Mouse (Mus musculus) splenic B cell, adult 2 months (primary cell): Measurements from ENCODE around the gene Mapk8ip2.

Source experiments
- DNase-seq: peaks from one replicate; pipeline ENCODE4 v3.0.0-alpha.2; 2011; ENCODE audit warnings: low read depth, low spot score
- H3K27me3 ChIP-seq: 2 replicates; pipeline ENCODE4 v1.6.1; 2012; ENCODE audit warnings: mild to moderate bottlenecking, low read length, moderate library complexity, mixed read lengths; ENCODE audit not compliant: control insufficient read depth, poor library complexity, insufficient read depth, severe bottlenecking
- H3K36me3 ChIP-seq: 2 replicates; pipeline ENCODE4 v1.6.1; 2012; ENCODE audit warnings: mild to moderate bottlenecking, low read length, moderate library complexity, mixed read lengths; ENCODE audit not compliant: control insufficient read depth, poor library complexity, insufficient read depth, severe bottlenecking

Gene Mapk8ip2

GRCm38 (mm10) chr15:89463334-89464235 is 9.9 kb downstream of the Mapk8ip2 start:
- H3K27me3 ChIP-seq = no peaks in the 10 kb centered on the region
- no peaks in the 10 kb centered on the region for H3K36me3 ChIP-seq
- DNase-seq = peak; percentile 30

- DNase-seq = no peak
- Histone ChIP-seq H3K36me3 (no peaks in the 10 kb centered on the region), H3K27me3 (no peaks in the 10 kb centered on the region; the same call in 1 of the 2 replicates)
Measured at GRCm38 (mm10) chr15:89465052-89465451, 11.3 kb downstream of the Mapk8ip2 start.

GRCm38 (mm10) chr15:89468577-89468976 is 14.9 kb downstream of the Mapk8ip2 start:
- DNase-seq = peak; percentile 53
- no peaks in the 10 kb centered on the region; the same call in 1 of the 2 replicates for H3K36me3 ChIP-seq
- H3K27me3 ChIP-seq = no peaks in the 10 kb centered on the region; the same call in 1 of the 2 replicates

- DNase-seq = no peak
- Histone ChIP-seq H3K36me3 (no peaks in the 10 kb centered on the region; the same call in 1 of the 2 replicates), H3K27me3 (no peaks in the 10 kb centered on the region; the same call in 1 of the 2 replicates)
Measured at GRCm38 (mm10) chr15:89471476-89471875, 17.8 kb downstream of the Mapk8ip2 start.

GRCm38 (mm10) chr15:89473370-89473769 is 19.7 kb downstream of the Mapk8ip2 start:
- H3K36me3 ChIP-seq = no peaks in the 10 kb centered on the region; the same call in 1 of the 2 replicates
- DNase-seq = no peak
- H3K27me3 ChIP-seq = no peaks in the 10 kb centered on the region; the same call in 1 of the 2 replicates

- DNase-seq = no peak
- H3K27me3 ChIP-seq = no peaks in the 10 kb centered on the region; the same call in 1 of the 2 replicates
- H3K36me3 ChIP-seq = no peaks in the 10 kb centered on the region; the same call in 1 of the 2 replicates
Measured at GRCm38 (mm10) chr15:89473921-89474320, 20.2 kb downstream of the Mapk8ip2 start.

- DNase-seq = no peak
- Histone ChIP-seq H3K27me3 (no peaks in the 10 kb centered on the region; the same call in 1 of the 2 replicates), H3K36me3 (no peaks in the 10 kb centered on the region; the same call in 1 of the 2 replicates)
Measured at GRCm38 (mm10) chr15:89474596-89475292, 21.0 kb downstream of the Mapk8ip2 start.

GRCm38 (mm10) chr15:89475293-89475600 is 21.5 kb downstream of the Mapk8ip2 start:
- DNase-seq = no peak
- Histone ChIP-seq H3K27me3 (no peaks in the 10 kb centered on the region), H3K36me3 (no peaks in the 10 kb centered on the region; the same call in 1 of the 2 replicates)

GRCm38 (mm10) chr15:89475611-89476474 is 22.1 kb downstream of the Mapk8ip2 start:
- H3K36me3 ChIP-seq = no peaks in the 10 kb centered on the region; the same call in 1 of the 2 replicates
- peak; percentile 91 for DNase-seq
- H3K27me3 ChIP-seq = no peaks in the 10 kb centered on the region

GRCm38 (mm10) chr15:89476475-89476815 is 22.7 kb downstream of the Mapk8ip2 start:
- Histone ChIP-seq H3K36me3 (no peaks in the 10 kb centered on the region; the same call in 1 of the 2 replicates), H3K27me3 (no peaks in the 10 kb centered on the region)
- peak; percentile 50 for DNase-seq

GRCm38 (mm10) chr15:89477091-89477491 is 23.4 kb downstream of the Mapk8ip2 start, which contains the start of gene Arsa:
Gene Arsa, minus strand, starts transcription at chr15:89477425.
- no peaks in the 10 kb centered on the region; the same call in 1 of the 2 replicates for H3K36me3 ChIP-seq
- H3K27me3 ChIP-seq = no peaks in the 10 kb centered on the region
- DNase-seq = no peak

- Histone ChIP-seq H3K27me3 (no peaks in the 10 kb centered on the region), H3K36me3 (no peaks in the 10 kb centered on the region; the same call in 1 of the 2 replicates)
- peak; percentile 34 for DNase-seq
Measured at GRCm38 (mm10) chr15:89477806-89478205, 24.1 kb downstream of the Mapk8ip2 start.

GRCm38 (mm10) chr15:89478622-89479021 is 24.9 kb downstream of the Mapk8ip2 start:
- H3K27me3 ChIP-seq = no peaks in the 10 kb centered on the region
- no peak for DNase-seq
- H3K36me3 ChIP-seq = no peaks in the 10 kb centered on the region

GRCm38 (mm10) chr15:89480584-89480983 is 26.9 kb downstream of the Mapk8ip2 start:
- Histone ChIP-seq H3K27me3 (no peaks in the 10 kb centered on the region), H3K36me3 (no peaks in the 10 kb centered on the region)
- DNase-seq = no peak
